8 mouse cellular contexts compared by ENCODE assay signal in the genomic region with DNA sequence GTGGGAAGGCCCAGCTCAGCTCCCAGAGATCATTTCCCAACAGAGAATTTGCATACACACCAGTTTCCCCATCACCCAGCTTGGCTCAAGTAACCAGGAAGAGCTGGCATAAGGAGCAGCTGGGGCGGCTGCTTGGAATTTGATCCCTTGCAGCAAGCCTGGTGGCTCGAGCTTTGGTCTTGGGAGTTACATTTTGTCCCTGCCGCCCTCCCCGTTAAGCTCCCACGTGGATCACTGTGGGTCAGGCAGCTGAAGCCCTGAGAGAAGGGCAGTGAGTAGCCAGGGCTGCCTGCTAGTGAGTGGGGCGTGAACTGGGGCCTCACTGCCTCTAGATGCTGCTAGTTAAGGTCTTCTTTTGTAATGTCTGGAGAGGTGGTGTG. TPM values are rescaled to one million over a fixed set of nuclear protein-coding genes. Genes with fewer than 3 reads are reported as not detected.
A peak's percentile ranks its signal among the peaks of the same experiment; 100 is the strongest.
DNase-seq lines count a peak whose midpoint lies in the region; ATAC-seq and TF ChIP-seq lines count a peak whose summit lies in the region.

No protein-coding gene starts in this region.

- H3K27ac ChIP-seq in heart, adult 2 months: peak overlapping the region; percentile 51

- no peak for TF ChIP-seq EP300 in heart, adult 2 months (IDR thresholded peaks at IDR 0.05; ENCODE audit: insufficient read depth, low read depth, low read length)

- H3K4me3 ChIP-seq in heart, adult 2 months: no peak overlapping the region

- H3K4me1 ChIP-seq in heart, adult 2 months (ENCODE audit: control insufficient read depth, insufficient read depth, low read length): peaks cover 6% of the 10 kb centered on the region

- no peak for ATAC-seq in erythroblast, adult 5-6 weeks (replicated peaks; ENCODE audit: low FRiP score, poor library complexity, severe bottlenecking)

- 57% methylated on average over 6 of the region's 6 CpGs for WGBS in heart, adult 2 months

- intact Hi-C loops in heart, adult 2 months (cut with DNase I): no loop called here
- intact Hi-C loops in heart, postnatal 25 days (cut with DNase I): no loop called here

- peak; percentile 45 to 47 for DNase-seq in heart, adult 2 months
- DNase-seq in heart, postnatal 25 days (ENCODE audit: low spot score): no peak
- DNase-seq in urinary bladder, postnatal 25 days (ENCODE audit: low spot score): peak; percentile 36
- DNase-seq in urinary bladder, postnatal 4 days (ENCODE audit: low spot score in 2 of 2): no peak
- peak; percentile 77 for DNase-seq in kidney, adult 18-20 months
- peak; percentile 70 for DNase-seq in lung, postnatal 10 days
- DNase-seq in ovary, postnatal 14 days (ENCODE audit: low spot score): no peak

- no peaks in the 10 kb centered on the region for H3K36me3 ChIP-seq in heart, adult 2 months (ENCODE audit: control insufficient read depth, insufficient read depth, low read length)

- H3K79me2 ChIP-seq in heart, adult 2 months (replicated peaks; ENCODE audit: control insufficient read depth, insufficient read depth, low read length): no peaks in the 10 kb centered on the region

- no peaks in the 10 kb centered on the region for H3K27me3 ChIP-seq in heart, adult 2 months (ENCODE audit: control insufficient read depth, insufficient read depth, low read length)

- no peak overlapping the region for H3K9ac ChIP-seq in heart, adult 2 months (ENCODE audit: low read depth, low read length)

- TF ChIP-seq CTCF in heart, adult 2 months (IDR thresholded peaks at IDR 0.05): no peak

- no peak for TF ChIP-seq POLR2A in heart, adult 2 months (IDR thresholded peaks at IDR 0.05; ENCODE audit: insufficient read depth, low read depth, low read length)

RNA-seq across cellular contexts. Expression of a gene that starts 11.9 kb away (rescaled TPM):
- 1 to 10 TPM; 3.0 to 4.8 TPM for total RNA-seq in heart, adult 2 months (2021)
- polyA plus RNA-seq in heart, adult 2 months (2012; rRNA removed): 5.0 TPM in 2 replicates
- 1 to 10 TPM; 3.5 to 4.1 TPM for total RNA-seq in heart, postnatal 25 days (2021)
- total RNA-seq in erythroblast, adult 5-6 weeks (2015; ENCODE audit: low replicate concordance): 1.3 and 1.5 TPM in 2 replicates
- 1.2 TPM in 1 of 2 replicates, not detected in the other for total RNA-seq in erythroblast, adult 5-6 weeks (2017; ENCODE audit: low replicate concordance)

RNA-seq across cellular contexts. Expression of a gene that starts 30.8 kb away (rescaled TPM):
- total RNA-seq in heart, adult 2 months (2021): 10 to 100 TPM; 21.2 to 21.6 TPM
- polyA plus RNA-seq in heart, adult 2 months (2012; rRNA removed): 15.7 and 17.6 TPM in 2 replicates
- total RNA-seq in heart, postnatal 25 days (2021): 10 to 100 TPM; 21.1 to 22.0 TPM
- 15.0 and 20.8 TPM in 2 replicates for total RNA-seq in erythroblast, adult 5-6 weeks (2015; ENCODE audit: low replicate concordance)
- total RNA-seq in erythroblast, adult 5-6 weeks (2017; ENCODE audit: low replicate concordance): 20.4 and 34.7 TPM in 2 replicates

RNA-seq across cellular contexts. Expression of a gene that starts 49.2 kb away (rescaled TPM):
- 1 to 10 TPM; 7.4 to 7.5 TPM for total RNA-seq in heart, adult 2 months (2021)
- 4.4 and 8.2 TPM in 2 replicates for polyA plus RNA-seq in heart, adult 2 months (2012; rRNA removed)
- 1 to 10 TPM; 7.6 to 8.8 TPM for total RNA-seq in heart, postnatal 25 days (2021)
- total RNA-seq in erythroblast, adult 5-6 weeks (2015; ENCODE audit: low replicate concordance): 5.9 and 9.8 TPM in 2 replicates
- total RNA-seq in erythroblast, adult 5-6 weeks (2017; ENCODE audit: low replicate concordance): 7.5 and 17.4 TPM in 2 replicates

RNA-seq across cellular contexts. Expression of a gene that starts 50.2 kb away (rescaled TPM):
- total RNA-seq in heart, adult 2 months (2021): not detected
- 1.4 TPM in 1 of 2 replicates, not detected in the other for polyA plus RNA-seq in heart, adult 2 months (2012; rRNA removed)
- not detected for total RNA-seq in heart, postnatal 25 days (2021)
- not detected in 2 replicates for total RNA-seq in erythroblast, adult 5-6 weeks (2015; ENCODE audit: low replicate concordance)
- not detected in 2 replicates for total RNA-seq in erythroblast, adult 5-6 weeks (2017; ENCODE audit: low replicate concordance)

Comparison
In these comparisons a context has a peak if more than half of its experiments do, and no peak if none do; other contexts are left out.
1. DNase-seq: peak in heart, adult 2 months (2 of 2), urinary bladder, postnatal 25 days (single experiment), kidney, adult 18-20 months (single experiment) and lung, postnatal 10 days (single experiment); none in heart, postnatal 25 days (single experiment), urinary bladder, postnatal 4 days (0 of 2) and ovary, postnatal 14 days (single experiment).